Mouse (Mus musculus): Measurements from ENCODE around the gene Gm42791. TPM values are rescaled to one million over a fixed set of nuclear protein-coding genes. Genes with fewer than 3 reads are reported as not detected.
A peak's percentile ranks its signal among the peaks of the same experiment; 100 is the strongest.

Gm42791 gene
- total and polyA plus RNA-seq, 3 experiments = 0.42 to 1.3 TPM; not detected in 1

DNA sequence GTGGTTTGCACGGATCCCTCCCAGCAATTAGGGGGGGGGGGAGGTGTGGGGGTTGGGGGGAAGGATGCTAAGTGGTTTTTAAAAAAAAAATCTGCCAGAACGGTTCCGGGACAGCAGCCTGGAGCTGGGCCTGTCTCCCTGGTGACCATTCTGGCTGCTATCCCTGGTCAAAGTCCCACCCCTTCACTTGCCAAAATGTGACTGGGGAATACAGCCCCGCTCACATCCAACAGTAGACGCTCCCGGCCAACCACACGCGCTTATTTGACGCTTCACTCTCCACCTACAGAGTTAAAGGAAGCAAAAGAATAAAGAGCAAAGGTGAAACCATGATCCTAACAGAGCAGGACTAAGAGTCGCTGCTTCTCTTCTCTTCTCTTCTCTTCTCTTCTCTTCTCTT, 42.8 kb upstream of the Gm42791 start:
- Histone ChIP-seq H3K4me3 (replicated peaks in 1 of 3; ENCODE audit: low read depth in 2 of 3, low read length in 2 of 3, poor library complexity in 1 of 3) (no peak overlapping the region), H3K36me3 (replicated peaks in 1 of 2; ENCODE audit: control insufficient read depth in 1 of 2, insufficient read depth in 1 of 2, low read length in 1 of 2) (no peaks in the 10 kb centered on the region), H3K9ac (ENCODE audit: insufficient read depth, low read depth) (no peak overlapping the region), H3K27me3 (replicated peaks) (no peaks in the 10 kb centered on the region), H3K9me3 (replicated peaks; ENCODE audit: low read length) (peaks cover 17% of the 10 kb centered on the region), H3K4me2 (ENCODE audit: insufficient read depth, low read depth, poor library complexity, severe bottlenecking) (no peak overlapping the region), H3K27ac (ENCODE audit: insufficient read depth, low read depth) (no peak overlapping the region), H3K79me2 (replicated peaks; ENCODE audit: control insufficient read depth, extremely low read depth, insufficient read depth, poor library complexity, severe bottlenecking) (no peaks in the 10 kb centered on the region), H3K4me1 (ENCODE audit: control insufficient read depth in 1 of 2, insufficient read depth in 2 of 2) (no peaks in the 10 kb centered on the region)
- in situ Hi-C loops (cut with MboI; ENCODE audit: low pct_ligation_motif_present, low pct_unique_long_range_greater_than_20kb, low sequenced_read_pairs) = no loop called here
- TF ChIP-seq ELF1 (IDR thresholded peaks at IDR 0.05; ENCODE audit: low read depth, low read length) (no peak), POLR2AphosphoS2 (IDR thresholded peaks at IDR 0.05; ENCODE audit: low read depth, low read length) (no peak), MXI1 (IDR thresholded peaks at IDR 0.05; ENCODE audit: low read depth, low read length) (no peak), KAT2A (IDR thresholded peaks at IDR 0.05; ENCODE audit: insufficient replicate concordance, low read length) (no peak), BHLHE40 (IDR thresholded peaks at IDR 0.05; ENCODE audit: low read depth, low read length) (no peak), MAFK (IDR thresholded peaks at IDR 0.05; ENCODE audit: insufficient replicate concordance, low read length) (no peak), HCFC1 (IDR thresholded peaks at IDR 0.05; ENCODE audit: low read depth, low read length) (no peak), TCF12 (IDR thresholded peaks at IDR 0.05; ENCODE audit: low read depth, low read length) (no peak), JUND (conservative IDR thresholded peaks at IDR 0.05; ENCODE audit: low read depth, low read length) (no peak), IRF4 (IDR thresholded peaks at IDR 0.05; ENCODE audit: low read depth, low read length) (no peak), CHD2 (IDR thresholded peaks at IDR 0.05; ENCODE audit: low read length) (no peak), POLR2A (IDR thresholded peaks at IDR 0.05; ENCODE audit: low read depth, low read length) (no peak)
- DNase-seq (ENCODE audit: extremely low read depth) = no peak
- dilution Hi-C loops (cut with MboI; ENCODE audit: extremely low pct_ligation_motif_present, extremely low pct_unique_long_range_greater_than_20kb, low sequenced_read_pairs) = no loop called here

- H3K4me1 ChIP-seq (ENCODE audit: control insufficient read depth in 1 of 2, insufficient read depth in 2 of 2) = no peaks in the 10 kb centered on the region
- H3K27ac ChIP-seq (ENCODE audit: insufficient read depth, low read depth) = no peak overlapping the region
- H3K27me3 ChIP-seq (replicated peaks) = no peaks in the 10 kb centered on the region
- in situ Hi-C loops (cut with MboI; ENCODE audit: low pct_ligation_motif_present, low pct_unique_long_range_greater_than_20kb, low sequenced_read_pairs) = no loop called here
- peaks cover 17% of the 10 kb centered on the region for H3K9me3 ChIP-seq (replicated peaks; ENCODE audit: low read length)
- DNase-seq (ENCODE audit: extremely low read depth) = no peak
- H3K4me2 ChIP-seq (ENCODE audit: insufficient read depth, low read depth, poor library complexity, severe bottlenecking) = no peak overlapping the region
- H3K4me3 ChIP-seq (replicated peaks in 1 of 3; ENCODE audit: low read depth in 2 of 3, low read length in 2 of 3, poor library complexity in 1 of 3) = no peak overlapping the region
- no peak overlapping the region for H3K9ac ChIP-seq (ENCODE audit: insufficient read depth, low read depth)
- H3K36me3 ChIP-seq (replicated peaks in 1 of 2; ENCODE audit: control insufficient read depth in 1 of 2, insufficient read depth in 1 of 2, low read length in 1 of 2) = no peaks in the 10 kb centered on the region
- peak in 1 of 2 experiments; percentile 23; a peak in 2 of 4 replicates for TF ChIP-seq CTCF (conservative IDR thresholded peaks at IDR 0.05 in 1 of 2, IDR thresholded peaks at IDR 0.05 in 1 of 2; ENCODE audit: low read depth in 2 of 2, low read length in 2 of 2)
- no peak for TF ChIP-seq GABPA (IDR thresholded peaks at IDR 0.05; ENCODE audit: insufficient replicate concordance, low read depth, low read length)
- dilution Hi-C loops (cut with MboI; ENCODE audit: extremely low pct_ligation_motif_present, extremely low pct_unique_long_range_greater_than_20kb, low sequenced_read_pairs) = no loop called here
- H3K79me2 ChIP-seq (replicated peaks; ENCODE audit: control insufficient read depth, extremely low read depth, insufficient read depth, poor library complexity, severe bottlenecking) = no peaks in the 10 kb centered on the region
These were observed 42.0 kb upstream of the Gm42791 start for GRCm38 (mm10) chr5:149036920-149037319.

DNA sequence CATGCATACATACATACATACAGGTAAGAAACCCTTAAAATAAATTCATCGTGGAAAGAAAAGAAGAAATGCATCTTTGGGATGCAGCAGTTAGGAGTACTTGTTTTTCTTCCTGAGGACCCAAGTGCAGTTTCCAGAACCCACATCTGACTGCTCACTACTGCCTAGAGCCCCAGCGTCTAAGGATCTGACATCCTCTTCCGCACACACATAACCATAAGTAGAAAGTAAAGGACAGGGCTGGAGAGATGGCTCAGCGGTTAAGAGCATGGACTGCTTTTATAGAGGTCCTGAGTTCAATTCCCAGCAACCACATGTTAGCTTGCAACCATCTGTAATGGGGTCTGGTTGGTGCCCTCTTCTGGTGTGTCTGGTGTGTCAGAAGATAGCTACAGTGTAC, 37.5 kb upstream of the Gm42791 start:
- H3K4me3 ChIP-seq (replicated peaks in 1 of 3; ENCODE audit: low read depth in 2 of 3, low read length in 2 of 3, poor library complexity in 1 of 3) = no peak overlapping the region
- no peaks in the 10 kb centered on the region for H3K79me2 ChIP-seq (replicated peaks; ENCODE audit: control insufficient read depth, extremely low read depth, insufficient read depth, poor library complexity, severe bottlenecking)
- in situ Hi-C loops (cut with MboI; ENCODE audit: low pct_ligation_motif_present, low pct_unique_long_range_greater_than_20kb, low sequenced_read_pairs) = no loop called here
- peaks cover 8 to 18% of the 10 kb centered on the region in 2 experiments; a peak in 3 of 4 replicates for H3K4me1 ChIP-seq (ENCODE audit: control insufficient read depth in 1 of 2, insufficient read depth in 2 of 2)
- H3K27ac ChIP-seq (ENCODE audit: insufficient read depth, low read depth) = no peak overlapping the region
- H3K9ac ChIP-seq (ENCODE audit: insufficient read depth, low read depth) = no peak overlapping the region
- no peaks in the 10 kb centered on the region for H3K27me3 ChIP-seq (replicated peaks)
- dilution Hi-C loops (cut with MboI; ENCODE audit: extremely low pct_ligation_motif_present, extremely low pct_unique_long_range_greater_than_20kb, low sequenced_read_pairs) = no loop called here
- H3K4me2 ChIP-seq (ENCODE audit: insufficient read depth, low read depth, poor library complexity, severe bottlenecking) = no peak overlapping the region
- H3K9me3 ChIP-seq (replicated peaks; ENCODE audit: low read length) = peaks cover 10% of the 10 kb centered on the region
- TF ChIP-seq CTCF (conservative IDR thresholded peaks at IDR 0.05 in 1 of 2, IDR thresholded peaks at IDR 0.05 in 1 of 2; ENCODE audit: low read depth in 2 of 2, low read length in 2 of 2) = peak in 1 of 2 experiments; percentile 12; a peak in 2 of 4 replicates
- no peak for TF ChIP-seq MEF2A (IDR thresholded peaks at IDR 0.05; ENCODE audit: borderline replicate concordance, low read depth, low read length)
- DNase-seq (ENCODE audit: extremely low read depth) = no peak
- H3K36me3 ChIP-seq (replicated peaks in 1 of 2; ENCODE audit: control insufficient read depth in 1 of 2, insufficient read depth in 1 of 2, low read length in 1 of 2) = no peaks in the 10 kb centered on the region
